Mouse (Mus musculus) thymus, postnatal 25 days (tissue): ENCODE data around the gene Osbpl3.

Experiments used
- DNase-seq: peaks from one replicate; pipeline ENCODE4 v3.0.0; 2022

Osbpl3 gene

DNA sequence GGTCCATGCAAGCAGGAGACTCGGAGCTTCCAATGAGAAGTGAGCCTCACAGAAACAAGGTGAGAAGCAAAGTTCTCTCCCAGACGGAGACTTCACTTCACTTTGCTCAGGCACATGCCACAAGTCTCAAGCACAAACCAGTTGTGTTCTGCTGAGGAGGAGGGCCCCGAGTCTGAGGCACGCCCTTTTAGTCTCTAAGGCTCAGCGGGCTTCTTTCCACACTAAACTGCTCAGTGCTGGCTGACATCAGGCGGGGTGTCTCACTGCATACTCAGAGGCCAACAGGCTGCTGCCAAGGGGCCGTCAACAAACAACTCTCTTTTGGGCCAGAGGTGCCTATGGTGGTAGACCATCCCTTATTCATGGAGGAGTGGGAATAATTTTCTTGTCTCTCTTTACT, 127.1 kb downstream of the Osbpl3 start:
- DNase-seq = no peak

DNA sequence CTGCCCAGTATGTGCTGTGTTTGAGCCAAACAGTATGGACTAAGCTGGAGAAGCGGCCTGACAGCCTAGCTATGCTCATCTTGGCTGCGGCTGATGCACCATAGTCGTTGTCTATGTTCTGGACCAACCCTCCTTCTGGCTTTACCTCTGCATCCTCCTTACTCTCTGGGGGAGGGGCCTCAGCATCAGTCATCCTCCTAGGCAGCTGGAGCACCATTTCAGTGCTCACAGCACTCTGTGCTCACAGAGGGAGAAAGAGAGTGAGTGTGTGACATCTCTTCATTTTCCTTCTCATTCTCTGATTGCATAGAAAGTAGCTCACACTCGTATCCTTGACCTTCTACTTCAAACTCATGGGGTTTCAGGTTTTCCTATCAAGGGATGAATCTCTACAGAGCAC, 129.8 kb downstream of the Osbpl3 start:
- no peak for DNase-seq

DNA sequence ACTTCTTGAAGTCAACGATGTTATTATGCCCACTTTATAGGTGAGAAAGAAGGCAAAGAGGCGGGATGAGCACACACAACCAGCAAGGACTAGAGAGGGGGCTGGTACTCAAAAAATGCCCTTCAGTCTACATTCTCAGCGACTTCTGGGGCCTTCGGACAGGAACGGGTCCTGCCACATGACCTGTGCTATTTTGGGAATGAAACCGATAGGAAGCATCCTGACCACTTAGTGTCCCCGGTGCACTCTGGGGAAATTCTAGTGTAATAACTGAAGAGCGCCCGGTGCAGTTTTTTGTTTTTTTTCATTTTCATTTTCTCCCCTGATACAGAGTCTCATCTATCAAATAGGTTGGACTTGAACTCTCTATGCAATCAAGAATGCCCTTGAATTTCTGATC, 130.5 kb downstream of the Osbpl3 start:
- DNase-seq = no peak

DNA sequence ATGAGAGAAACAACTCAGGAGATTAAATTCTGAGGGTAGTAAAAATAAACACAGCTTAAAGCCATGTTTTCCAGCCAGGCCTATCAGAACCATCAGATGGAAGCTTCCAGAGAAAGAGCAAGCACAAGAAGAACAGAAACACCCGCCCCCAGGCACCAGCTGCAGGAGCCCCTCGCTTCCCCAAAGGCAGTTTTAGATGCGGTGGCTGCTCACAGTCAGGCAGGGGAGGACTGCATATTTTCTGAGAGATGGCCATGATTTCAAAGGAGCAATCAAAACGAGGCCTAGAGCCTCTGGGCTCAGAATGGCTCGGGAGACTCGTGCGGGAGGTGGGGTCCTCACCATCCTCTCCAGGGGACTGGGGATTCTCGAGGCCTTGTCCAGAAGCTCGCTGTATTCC, 133.4 kb downstream of the Osbpl3 start:
- DNase-seq = no peak

DNA sequence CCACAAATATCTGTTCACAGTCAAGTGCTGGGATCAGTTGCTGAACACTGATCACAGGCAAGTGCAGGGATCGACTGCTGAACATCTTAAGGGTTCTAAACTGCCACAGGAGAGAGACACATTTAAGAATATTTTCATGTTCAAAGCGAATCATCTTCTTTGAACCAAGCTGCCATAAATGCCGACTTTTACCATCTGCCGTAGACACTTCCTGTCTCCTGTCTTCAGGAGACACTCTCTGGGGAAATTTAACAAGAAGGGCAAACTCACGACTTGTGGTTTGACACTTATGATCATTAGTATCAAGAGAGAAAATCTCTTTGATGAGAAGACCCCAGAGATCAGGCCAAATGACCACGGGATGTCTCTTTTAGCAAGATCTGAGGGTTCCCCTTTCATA, 134.3 kb downstream of the Osbpl3 start:
- DNase-seq = peak; percentile 21

DNA sequence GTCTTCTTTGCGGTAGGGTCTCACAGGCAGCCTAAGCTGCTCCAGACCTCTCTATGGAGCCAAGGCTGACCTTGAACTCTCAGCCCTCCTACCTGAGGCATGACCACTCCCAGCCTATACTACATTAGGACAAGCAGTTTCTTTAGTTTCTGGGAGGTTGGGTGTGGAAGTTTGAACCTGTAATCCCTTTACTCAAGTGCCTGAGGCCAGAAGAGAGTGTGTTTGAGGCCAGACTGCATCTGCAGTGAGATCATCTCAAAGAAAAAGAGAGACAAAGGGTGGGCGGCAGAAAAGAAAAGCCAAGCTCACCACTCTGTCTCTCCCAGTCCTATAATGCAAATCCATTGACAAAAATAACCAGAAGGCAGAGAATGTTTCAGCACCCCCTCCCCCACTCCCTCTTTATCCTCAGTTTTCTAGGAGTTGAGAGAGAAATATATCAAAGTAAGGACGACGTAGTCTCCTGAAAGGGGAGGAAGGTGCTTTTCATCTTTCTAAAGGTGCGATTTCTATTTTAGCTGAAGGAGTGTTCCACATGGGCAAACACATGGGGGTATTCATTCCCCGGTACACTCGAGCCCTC, 137.3 kb downstream of the Osbpl3 start:
- no peak for DNase-seq

DNA sequence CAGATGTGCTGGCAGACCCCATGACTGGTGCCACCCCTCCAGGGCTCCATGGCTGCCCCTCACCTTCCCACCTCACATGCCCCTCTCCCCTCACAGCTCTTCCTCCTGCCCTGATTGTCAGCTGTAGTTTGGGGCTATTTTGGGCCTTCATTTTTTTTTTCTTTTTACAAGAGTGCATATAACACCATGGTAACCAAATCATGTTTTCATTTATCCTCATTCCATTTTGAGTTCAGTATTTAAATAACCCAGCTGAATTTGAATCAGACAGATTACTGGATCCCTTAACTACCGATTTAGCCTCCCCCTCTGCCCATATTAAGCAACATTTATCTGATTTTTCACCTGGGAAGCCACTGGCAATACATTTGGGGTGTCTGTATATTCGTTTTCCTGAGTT, 137.9 kb downstream of the Osbpl3 start:
- no peak for DNase-seq

DNA sequence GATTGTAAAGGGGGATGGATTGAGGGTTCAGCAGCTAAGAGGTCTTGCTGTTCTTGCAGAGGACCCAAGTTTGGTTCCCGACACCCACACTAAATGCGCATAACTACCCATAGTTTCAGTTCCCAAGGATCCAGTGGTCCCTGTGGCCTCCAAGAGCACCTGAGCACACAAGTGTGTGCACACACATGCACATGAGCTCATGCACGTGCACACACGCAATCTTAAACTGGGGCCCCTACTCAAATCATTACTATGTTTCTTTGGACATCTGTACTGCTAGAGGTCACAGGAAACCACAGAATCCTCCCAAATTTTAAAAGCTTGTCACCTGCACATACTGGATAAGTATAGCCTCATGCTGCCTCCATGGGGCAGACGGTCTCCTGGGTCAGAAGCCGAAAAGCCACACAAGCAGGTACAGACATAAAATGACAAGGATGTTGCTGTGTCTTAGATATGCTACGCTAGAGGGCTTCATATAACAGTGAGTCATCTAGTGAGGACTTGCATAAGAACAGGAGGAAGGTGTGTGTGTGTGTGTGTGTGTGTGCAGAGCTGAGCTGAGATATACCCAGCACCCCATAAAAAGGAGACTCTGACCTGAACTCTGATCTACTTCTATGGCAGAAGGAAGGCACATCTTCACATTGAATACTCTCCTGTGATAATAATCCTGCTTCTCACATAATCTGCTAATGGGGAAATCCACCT, 139.1 kb downstream of the Osbpl3 start:
- no peak for DNase-seq

DNA sequence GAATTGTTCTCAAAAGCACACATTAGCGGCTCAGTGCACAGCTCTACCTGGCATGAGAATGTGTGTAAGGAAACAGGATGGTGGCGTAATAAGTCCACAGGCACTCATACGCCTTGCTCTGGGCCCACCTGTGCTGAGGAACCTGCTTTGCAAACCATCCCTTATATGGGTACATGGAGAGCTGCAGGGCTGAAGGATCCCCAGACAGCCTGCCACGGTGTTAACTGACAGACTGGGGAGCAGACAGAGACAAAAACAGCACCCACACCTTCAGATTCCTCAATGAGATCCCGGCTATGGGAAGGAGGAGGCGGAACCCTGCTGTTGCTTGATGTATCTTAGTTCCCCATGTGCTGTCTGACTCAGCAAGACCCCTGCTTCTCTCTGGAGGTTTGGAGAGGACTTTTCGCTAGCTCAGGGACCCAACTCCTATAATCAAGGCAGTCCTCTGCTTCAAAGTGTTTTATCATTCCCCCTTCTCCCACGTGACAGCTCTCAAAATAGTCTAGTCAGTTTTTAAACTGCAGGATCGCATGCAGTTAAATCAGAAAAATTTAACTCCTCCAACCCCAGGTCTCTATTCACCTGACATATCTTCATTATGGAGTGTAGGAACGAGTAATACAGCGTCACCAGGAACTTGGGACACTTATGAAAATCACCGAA, 141.5 kb downstream of the Osbpl3 start:
- DNase-seq = no peak

DNA sequence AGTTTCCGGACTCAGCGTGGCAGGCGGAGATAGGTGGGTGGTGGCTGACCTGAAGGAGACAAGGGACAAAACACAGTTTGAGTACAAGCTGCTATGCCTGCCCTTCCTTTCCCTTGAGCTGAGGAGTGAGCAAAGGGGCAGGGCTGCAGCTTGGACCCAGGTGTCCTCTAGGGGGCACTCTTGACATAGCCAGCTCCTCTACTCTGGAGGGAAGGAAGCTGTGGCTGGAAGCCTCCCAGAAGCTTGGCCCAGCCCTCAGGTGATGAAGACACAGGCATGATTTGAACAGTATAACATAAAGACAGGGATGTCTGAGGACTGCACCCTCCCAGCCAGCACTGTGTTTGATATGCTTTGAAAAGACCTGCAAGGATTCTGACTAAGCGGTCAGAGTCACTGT, 143.4 kb downstream of the Osbpl3 start:
- DNase-seq = peak; percentile 87

DNA sequence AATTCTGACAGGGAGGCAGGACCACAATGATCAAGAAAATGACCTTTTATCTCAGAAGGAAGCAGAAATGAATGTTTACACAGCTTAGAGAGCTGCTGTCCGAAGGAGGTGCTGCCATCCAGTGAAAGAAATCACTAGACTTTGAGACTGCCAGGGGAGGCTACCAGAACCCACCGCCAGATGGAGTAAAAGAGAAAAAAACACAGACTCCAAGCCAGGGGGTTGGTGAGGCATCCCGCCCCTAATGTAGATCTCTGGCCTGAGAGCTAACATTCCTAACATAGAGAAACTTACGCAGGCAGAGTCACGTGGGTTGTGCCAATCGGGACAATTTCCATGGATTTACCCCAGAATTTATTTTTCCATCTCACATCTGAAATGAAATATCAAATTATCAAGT, 147.0 kb downstream of the Osbpl3 start:
- DNase-seq = peak; percentile 47

DNA sequence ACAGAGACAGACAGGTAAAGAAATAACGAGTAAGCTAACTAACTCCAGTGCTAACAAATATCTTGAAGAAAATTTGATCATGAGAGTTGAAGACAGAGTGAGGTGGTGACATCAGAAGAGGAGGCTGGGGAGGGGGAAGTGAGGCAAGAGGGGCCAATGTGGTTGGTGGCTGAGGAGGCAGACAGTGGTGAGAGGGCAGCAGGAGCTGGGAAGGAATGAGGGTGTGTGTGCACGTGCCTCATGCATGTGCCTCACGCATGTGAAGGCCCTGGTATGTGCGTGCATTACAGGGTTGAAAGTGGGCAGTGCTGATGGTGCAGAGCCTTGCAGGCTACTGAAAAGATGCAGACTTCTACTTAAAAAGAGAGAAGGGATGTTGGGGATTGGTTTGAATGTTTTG, 149.4 kb downstream of the Osbpl3 start:
- no peak for DNase-seq

DNA sequence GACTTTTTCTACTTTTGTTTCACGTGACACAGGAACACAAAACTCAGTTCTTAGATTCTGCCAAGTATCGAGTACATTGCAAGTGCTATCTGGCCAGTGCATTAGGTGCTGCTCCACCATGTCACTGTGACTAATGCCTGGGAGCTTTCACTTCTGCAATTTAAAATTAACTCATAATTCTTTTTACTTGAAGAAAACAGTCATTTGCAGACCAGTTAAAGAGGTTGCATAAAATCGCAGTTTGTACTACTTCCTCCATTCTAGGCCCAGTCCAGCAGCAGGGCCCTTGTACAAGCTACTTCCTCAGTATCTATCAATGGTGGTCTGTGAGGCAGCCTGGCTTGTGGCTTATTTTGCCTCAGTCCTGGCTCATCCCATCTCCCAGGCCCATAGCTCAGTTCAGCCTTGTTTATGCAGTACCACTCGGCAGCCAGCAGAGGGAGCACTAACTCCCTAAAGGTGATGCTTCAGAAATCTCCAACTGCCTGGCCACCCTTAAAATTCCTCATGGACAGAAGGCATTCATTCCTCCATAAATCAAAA, 151.0 kb downstream of the Osbpl3 start:
- DNase-seq = peak; percentile 72

DNA sequence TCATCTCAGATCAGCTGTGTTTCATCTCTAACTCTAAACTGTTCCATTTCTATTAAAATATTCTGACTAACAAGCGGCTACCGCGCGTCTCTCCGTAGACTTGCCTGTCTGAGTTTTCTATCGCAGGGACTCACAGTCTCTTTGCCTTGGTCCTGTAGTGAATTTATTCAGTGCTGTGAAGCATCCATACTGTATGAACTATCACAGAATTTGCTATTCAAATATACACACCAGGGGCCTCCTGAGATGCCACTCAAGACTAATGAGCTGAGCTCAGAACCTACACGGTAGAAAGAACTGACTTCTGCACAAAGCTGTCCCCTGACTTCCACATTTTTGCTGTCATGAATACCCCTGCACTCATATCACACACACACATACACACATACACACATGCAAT, 154.9 kb downstream of the Osbpl3 start:
- DNase-seq = no peak

DNA sequence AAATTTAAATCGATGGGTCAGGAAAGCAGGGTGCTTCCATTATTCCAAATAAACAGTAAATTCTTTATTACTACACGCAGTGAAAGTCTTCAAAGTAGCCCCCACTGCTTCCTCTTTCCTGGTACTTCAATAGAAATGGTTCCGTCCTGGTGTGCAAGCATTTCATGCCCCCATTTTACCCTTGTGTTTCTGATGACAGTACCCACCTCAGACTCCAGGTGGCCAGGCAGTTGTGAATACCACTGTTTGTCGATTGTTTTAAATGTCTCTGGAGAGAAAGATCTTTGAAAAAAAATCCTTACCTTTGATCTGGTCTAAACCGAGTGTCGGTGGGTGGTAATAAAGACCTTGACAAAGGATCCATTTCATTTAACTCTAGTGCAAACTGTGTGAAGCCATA, 155.4 kb downstream of the Osbpl3 start:
- DNase-seq = no peak

DNA sequence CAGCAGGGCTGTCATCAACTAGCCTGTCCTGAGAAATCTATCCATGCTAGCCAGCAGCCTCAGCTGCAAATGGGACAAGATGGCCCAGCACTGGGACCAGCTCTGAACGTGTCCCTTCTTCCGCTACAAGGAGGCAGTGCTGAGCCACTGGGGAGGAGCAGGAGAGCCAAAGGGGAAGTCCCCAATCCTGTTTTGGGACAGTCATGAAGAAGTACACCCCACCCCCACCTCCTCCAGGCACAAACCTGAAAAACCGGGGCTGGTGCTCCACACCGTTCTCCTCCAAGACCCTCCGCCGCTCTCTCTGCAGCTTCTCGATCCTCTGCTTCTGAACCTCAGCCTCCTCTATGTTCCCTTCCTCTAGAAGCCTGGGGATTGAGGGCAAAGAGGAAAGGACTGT, 156.9 kb downstream of the Osbpl3 start:
- no peak for DNase-seq

DNA sequence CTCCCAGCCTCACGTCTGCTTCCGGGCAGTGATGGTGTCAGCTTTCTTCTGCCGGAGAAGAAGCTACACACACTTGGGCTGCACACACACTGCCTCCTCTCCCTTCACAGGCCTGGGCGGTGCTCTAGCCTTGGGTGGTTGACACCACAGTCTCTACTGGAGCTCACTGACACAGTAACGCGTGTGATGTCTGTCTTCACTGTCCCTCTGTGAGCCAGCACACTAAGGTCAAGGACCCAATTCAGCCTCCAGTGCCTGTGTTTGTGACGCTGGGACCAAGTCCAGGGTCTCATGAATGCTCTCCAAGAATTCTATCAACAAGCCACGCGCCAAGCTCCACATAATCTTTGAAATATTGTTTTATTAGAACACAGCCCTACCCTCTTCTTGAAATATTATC, 158.3 kb downstream of the Osbpl3 start:
- no peak for DNase-seq

DNA sequence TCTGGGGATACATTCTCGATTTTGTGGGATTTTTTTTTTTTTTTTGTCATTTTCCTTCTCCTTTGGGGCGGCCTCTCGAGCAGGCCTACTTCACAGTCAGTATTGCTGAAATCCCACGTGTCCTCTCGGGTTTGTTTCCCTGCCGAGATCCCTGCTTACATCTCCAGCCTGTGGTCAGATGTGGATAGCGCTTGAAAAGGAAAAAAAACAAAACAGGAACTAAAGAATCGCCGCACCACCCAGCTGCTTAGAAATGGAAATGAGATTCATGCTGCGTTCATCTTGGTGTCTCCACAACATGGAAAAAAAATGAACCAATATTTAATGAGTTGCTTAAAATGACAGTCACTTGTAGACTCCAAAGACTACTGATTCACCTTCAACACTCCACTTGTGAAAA, 160.9 kb downstream of the Osbpl3 start:
- DNase-seq = no peak

DNA sequence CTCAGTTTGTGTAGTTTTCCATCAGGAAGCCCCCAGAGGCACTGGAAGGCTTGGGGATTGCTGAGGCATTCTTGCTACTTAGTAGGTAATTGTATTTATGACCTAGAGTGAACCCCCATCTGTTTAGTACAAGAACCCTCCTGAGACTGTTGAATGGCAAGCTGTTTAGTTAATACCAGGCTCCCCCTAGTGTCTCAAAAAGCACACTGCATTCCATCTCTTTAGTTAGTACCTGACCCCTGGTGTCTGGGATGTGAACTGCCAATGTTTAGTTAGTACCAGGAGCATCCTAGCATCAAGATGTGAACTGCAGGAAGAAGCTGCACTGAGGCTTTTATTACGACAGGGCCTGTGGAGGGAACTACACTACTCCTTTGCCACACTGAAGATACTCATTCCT, 161.9 kb downstream of the Osbpl3 start:
- peak; percentile 82 for DNase-seq

DNA sequence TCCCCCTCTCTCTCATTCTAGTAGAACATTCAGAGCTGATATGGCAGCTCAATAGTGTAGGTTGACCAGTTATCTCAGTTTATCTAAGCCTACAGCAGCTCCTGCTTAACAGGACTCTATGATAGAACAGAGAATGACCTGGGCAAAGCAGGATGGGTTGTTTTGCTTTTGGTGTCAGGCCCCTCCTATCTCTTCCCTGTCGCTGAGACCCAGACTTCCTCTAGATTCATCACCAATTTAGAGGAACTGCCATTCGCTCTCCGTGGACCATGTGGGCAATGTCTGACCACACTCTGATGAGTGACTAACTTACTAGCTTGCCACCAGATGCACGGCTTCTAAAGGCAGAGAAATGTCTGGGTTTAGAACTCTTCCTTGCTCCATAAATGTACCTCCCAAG, 164.4 kb downstream of the Osbpl3 start:
- no peak for DNase-seq

DNA sequence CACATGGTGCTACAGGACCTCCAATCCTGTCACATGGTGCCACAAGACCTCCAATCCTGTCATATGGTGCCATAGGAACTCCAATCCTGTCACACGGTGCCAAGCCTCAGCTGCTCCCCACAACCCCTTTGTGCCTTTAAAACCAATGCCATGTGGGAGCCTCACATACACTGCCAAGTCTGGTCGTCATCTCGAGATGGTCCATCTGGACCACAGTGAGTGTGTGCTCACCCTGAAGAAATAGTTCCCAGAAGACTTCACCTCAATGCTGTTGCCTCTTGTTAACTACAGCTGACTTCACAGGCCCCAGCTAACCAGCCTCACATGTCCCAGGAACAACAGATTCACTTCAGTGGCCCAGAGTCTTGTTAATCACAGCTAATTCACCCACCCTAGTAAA, 169.1 kb downstream of the Osbpl3 start:
- DNase-seq = no peak

DNA sequence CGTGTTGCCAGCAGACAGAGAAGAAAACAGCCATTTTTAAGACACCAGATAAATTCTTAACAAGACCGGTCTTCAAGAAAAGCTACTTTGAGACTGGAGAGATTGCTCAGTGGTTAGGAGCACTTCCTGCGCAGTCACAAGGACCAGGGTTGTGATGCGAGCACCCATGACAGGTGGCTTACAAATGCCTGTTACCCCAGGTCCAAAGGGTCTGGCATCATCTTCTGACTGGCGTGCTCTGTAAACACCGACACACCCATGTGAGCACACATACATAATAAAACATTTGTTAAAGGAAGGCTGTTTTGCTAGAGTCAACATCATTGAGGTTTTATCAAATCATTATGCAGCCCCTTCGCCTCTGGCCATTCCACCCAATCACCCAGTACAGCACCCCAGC, 176.4 kb downstream of the Osbpl3 start:
- DNase-seq = no peak

DNA sequence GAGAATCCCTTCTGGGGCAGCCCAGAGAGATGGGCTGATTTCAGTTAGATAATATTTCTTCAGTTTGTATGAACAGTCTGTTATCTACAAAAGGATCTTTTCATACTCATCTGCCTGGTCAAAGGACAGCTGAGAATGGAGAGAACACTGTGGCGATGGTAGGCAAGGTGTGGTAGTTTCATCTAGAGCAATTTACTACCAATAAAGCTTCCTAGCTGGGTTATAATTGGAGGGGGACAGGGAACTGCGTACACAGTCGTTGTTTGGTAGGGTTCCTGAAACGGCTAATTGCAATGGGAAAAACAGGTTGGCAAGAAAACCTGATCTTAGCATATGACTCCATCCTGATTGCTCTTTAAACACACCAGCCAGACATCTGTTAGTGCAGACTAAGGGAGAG, 182.1 kb downstream of the Osbpl3 start:
- no peak for DNase-seq

DNA sequence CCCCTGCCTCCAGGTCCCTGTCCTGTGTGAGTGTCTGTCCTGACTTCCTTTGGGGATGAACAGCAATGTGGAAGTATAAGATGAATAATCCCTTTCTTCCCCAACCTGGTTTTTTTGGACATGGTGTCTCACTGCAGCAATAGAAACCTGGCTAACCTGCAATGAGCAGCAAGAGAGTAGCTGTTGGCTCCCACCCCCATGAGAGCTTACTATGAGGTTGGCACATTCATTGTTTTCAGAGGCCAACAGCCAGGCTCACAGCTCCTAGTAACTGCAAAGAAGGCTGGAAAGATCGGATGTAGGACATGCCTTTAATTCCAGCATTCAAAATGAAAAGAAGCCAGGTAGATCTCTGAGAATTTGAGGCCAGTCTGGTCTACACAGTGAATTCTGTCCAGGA, 182.6 kb downstream of the Osbpl3 start:
- DNase-seq = no peak
